Mouse (Mus musculus): Measurements from ENCODE around the gene Klc1. TPM values are rescaled to one million over a fixed set of nuclear protein-coding genes. Genes with fewer than 3 reads are reported as not detected.

Klc1 gene
- total RNA-seq, 2 experiments from 2014 or later, result 901 to 907 TPM

DNA sequence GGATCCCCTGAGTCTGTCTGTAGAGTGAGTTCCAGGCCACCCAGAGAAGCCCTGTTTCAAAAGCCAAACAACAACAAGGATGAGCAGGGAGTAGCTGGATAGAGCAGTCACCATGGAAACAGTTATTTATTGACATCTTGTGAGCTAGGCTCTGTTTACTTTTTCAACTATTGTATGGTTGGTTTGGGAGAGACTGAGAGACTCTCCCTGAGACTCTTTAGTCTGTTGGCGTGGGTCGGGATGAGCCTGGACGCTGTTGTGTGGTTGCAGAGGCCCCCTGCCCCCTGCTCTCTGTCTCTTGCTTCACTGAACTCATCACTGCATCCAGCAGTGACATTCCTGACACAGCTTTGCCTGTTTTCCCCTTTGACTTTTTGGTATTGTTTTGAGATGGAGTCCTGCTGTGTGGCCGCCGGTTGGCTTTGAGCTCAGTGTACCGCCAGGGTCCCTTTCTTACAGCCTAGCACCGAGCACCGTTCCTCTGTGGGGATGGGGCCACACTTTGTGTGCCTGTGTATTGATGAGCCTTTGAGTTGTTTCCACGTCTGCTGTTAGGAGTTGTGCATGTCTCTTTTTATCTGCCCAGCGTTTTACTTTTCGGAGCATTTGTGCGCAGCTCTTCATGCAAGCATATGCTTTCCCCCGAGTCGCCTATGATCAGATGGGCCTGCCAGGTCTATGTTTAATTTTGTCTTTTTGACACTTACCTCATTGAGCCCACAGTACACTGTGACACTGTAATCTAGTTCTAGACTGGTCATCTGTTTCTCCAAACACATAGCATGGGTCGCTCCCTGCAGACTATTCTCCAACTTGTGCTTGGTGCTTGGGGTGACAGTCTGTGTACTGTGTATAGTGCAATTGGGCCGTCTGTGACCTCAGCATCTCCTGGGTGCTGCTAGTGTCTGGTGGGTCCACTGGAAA, 7.9 kb downstream of the Klc1 start:
- DNase-seq (ENCODE audit: extremely low spot score in 1 of 2, low spot score in 2 of 2), result no peak

DNA sequence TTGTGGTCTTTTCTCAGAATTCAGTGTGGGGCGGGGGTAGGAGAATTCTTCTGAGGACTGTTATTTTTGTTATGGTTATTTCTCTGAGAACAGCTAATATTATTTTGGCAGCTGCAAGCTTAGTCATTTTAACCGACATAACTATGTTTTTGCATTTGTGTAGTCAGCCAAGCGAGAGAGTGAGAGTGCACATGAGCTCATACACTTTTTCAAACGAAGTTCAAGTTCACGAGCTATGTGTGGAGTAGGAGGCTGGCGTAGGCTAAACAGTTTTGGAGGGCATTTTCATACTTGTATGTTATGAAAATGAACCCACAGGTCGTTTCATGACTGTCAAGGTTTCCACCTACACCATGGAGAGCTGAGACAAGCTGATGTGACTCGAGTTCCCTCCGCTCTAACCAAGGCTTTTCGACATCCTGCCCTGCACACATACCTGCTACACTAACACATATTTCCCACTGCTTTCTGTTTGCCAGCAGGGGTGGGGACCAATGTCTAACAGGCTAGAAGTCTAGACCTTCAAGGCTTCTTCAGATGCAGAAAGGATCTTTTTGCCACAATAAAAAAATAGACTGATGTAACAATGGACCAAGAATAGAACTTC, 9.8 kb downstream of the Klc1 start:
- intact Hi-C loops (cut with DNase I), result no loop called here

More for the DNA sequence above, 7.9 kb downstream of the Klc1 start:
- intact Hi-C loops (cut with DNase I), result no loop called here

DNA sequence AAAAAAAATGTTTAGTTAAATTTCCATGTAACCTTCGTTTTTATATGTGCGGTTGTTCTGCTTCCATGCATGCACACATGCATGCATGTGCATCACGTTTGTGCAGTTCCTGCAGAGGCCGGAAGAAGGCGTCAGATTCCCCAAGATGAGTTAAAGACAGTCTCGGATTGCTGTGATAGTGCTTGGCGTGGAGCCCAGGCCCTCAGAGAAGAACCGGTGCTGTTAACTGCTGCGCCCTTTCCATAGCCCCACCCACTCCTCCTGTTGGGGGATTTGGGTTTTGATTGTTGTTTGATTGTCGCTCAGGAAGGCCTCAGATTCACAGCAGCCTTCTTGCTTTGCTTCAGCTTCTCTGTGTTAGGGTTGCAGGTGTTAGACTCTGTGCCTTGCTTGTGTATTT, 10.7 kb downstream of the Klc1 start:
- peak in 1 of 2 experiments; percentile 89 for DNase-seq (ENCODE audit: extremely low spot score in 1 of 2, low spot score in 2 of 2)
- intact Hi-C loops (cut with DNase I), result no loop called here

More for the DNA sequence above, 9.8 kb downstream of the Klc1 start:
- DNase-seq (ENCODE audit: extremely low spot score in 1 of 2, low spot score in 2 of 2), result no peak

DNA sequence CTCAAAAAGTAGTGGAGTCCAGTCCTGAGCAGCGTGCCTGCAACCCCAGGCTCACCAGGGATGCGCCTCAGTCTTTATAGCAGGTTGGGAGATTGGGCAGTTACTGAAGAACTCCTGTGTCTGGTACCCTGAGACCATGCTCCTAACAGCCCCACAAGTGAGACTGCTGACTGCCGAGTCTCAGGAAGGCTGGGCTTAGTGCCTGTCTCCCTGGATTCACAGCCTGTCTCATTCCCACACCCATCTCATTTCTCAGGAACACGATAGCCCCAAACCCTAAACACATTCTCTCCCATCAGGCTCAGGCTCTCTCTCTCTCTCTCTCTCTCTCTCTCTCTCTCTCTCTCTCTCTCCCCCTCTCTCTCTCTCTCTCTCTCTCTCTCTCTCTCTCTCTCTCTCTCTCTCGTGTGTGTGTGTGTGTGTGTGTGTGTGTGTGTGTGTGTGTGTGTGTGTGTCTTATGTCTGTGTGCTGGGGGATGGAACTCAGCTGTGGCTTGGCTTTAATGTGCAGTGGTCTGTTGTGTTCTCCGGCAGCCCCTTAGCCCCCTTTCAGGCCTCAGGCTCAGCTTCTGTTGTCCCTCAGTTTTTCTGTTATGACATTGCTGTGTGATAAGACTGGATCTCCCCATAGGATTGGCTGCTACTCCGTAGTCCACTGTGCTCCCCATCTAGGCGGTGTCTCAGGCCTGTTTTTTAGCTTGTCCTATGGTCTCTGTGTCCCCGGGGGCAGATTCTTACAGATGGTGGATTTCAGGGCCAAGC, 11.3 kb downstream of the Klc1 start:
- intact Hi-C loops (cut with DNase I), result no loop called here
- no peak for DNase-seq (ENCODE audit: extremely low spot score in 1 of 2, low spot score in 2 of 2)

DNA sequence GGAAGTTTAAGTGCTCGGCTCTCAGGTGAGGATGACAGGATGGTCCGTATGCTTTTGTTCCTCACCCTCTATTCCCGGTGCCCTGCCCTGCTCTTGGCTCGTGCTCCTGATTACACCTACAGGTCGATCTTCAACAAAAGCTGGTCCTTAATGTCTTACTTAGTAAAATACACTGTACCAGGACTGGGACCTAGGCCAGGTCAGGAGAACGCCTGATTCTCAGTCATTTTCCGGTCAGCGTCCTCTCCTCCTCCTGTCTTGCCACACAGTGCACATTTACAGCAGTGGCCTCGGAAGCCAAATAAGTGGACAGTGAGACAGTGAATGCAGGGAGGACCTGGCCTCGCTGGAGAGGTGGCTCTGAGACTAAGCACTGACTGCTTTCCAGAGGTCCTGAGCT, 12.0 kb downstream of the Klc1 start:
- intact Hi-C loops (cut with DNase I), result no loop called here
- DNase-seq (ENCODE audit: extremely low spot score in 1 of 2, low spot score in 2 of 2), result no peak

DNA sequence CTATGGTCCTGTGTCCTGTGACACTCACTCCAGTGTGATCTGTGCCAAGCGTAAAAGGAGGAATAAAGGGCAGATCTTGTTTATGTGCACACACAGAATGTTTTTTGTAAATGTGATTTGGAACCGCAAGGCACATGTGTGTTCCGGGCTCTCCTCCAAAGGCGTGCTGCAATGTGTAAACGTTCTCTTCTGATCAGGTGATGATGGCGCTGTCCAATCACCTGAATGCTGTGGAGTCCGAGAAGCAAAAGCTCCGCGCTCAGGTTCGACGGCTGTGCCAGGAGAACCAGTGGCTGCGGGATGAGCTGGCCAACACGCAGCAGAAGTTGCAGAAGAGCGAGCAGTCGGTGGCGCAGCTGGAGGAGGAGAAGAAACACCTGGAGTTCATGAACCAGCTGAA, 15.5 kb downstream of the Klc1 start:
- intact Hi-C loops (cut with DNase I), result no loop called here
- no peak for DNase-seq (ENCODE audit: extremely low spot score in 1 of 2, low spot score in 2 of 2)

DNA sequence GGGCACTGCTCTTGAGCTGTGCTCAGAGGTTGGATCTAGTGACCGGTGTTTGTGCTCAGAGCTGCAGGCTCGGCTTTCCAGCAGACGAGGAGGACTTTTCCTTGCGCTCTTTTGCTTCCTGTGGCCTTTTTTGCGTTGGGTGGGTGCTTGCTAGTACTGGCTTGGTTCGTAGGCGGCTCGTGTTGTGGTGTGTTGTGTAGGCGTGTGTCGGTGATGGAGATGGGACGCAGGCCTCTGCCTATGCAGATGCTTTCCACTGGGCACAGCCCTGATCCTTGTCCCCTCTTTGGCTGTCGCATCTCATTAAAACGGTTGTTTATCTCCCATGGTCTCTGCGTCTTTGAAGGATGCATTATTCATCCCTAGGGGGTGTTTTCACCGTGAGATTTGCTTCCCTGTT, 16.2 kb downstream of the Klc1 start:
- DNase-seq (ENCODE audit: extremely low spot score in 1 of 2, low spot score in 2 of 2), result no peak
- intact Hi-C loops (cut with DNase I), result no loop called here

DNA sequence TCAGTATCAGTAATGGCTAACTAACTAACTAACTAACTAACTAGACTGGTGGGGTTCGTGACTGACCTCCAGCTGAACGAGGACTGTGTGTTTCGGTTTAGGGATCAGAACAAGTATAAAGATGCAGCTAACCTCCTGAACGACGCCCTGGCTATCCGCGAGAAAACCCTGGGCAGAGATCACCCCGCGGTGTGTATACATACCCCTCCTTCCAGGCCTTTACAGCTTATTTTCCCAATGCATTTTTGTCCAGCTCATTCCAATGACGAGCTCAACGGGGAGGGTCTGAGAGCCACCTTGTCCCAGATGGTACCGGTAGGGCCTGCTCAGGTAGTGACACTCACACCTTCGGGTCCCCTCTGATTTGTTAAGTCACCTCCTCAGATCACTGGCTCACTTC, 19.3 kb downstream of the Klc1 start:
- no peak for DNase-seq (ENCODE audit: extremely low spot score in 1 of 2, low spot score in 2 of 2)
- intact Hi-C loops (cut with DNase I), result no loop called here

DNA sequence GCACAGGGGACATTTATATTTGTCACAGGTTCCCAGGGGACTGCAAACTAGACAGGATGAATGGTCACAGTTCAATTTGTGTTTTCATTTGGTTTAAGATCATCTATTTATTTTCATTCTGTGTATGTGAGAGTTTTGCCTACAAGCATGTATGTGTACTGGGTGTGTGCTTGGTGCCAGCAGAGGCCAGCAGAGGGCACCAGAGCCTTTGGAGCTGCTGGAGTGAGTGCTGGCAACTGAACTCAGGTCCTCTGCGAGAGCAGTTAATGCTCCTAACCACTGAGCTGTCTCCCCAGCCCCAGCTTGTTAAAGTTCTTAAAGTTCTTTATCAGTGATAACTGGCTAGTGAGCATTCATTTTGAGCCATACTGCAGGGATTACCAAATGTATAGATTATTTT, 20.9 kb downstream of the Klc1 start:
- intact Hi-C loops (cut with DNase I), result no loop called here
- no peak for DNase-seq (ENCODE audit: extremely low spot score in 1 of 2, low spot score in 2 of 2)

DNA sequence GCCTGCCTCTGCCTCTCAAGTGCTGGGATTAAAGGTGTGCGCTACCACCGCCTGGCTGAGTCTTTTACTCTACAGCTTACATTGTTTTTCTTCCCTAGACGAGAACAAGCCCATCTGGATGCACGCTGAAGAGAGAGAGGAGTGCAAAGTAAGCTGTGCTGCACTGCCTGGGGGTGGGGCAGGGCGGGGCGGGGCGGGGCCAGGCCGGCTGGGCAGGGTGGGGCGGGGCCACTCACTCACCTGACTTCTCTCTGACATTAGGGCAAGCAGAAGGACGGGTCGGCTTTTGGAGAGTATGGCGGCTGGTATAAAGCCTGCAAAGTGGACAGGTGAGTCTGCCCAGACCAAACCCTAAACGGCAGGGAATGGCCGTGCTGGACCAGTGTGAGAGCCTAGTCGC, 26.5 kb downstream of the Klc1 start:
- DNase-seq (ENCODE audit: extremely low spot score in 1 of 2, low spot score in 2 of 2), result no peak
- intact Hi-C loops (cut with DNase I), result no loop called here

DNA sequence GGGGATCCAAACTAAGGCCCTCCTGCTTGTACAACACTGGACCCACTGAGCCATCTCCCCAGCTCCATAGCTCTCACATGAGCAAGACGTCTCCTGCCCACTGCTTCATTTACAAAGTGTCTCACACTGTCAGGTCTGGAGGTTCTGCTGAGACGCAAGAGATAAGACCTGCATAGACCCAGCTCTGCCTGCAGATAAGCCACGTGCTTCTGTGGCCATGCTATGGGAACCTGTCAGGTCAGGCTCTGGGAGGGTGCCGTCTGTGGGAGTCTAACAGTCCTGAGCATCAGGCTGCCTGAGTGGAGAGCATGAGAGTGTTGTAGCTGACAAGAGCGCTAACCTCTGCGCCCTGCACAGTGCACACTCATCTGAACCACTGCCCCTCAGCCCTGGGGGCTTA, 28.4 kb downstream of the Klc1 start:
- intact Hi-C loops (cut with DNase I), result no loop called here
- no peak for DNase-seq (ENCODE audit: extremely low spot score in 1 of 2, low spot score in 2 of 2)

DNA sequence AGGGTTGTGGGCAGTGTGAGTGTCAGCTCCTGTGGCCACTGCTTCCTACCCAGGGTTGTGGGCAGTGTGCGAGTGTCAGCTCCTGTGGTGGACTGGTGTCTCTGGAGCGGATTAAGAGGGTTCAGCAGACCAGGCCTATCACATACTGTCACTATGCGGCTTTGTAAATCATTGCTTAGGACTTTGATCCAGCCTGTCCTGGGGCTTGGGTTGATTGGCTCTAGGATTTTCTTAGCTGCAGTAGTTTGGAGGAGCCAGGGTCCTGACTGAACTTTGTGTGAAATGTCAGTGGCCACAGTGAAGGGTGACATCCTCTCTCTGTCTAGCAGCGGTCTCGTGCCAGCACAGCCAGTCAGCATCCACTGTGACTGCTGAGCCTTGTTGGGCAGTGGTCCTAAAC, 31.4 kb downstream of the Klc1 start:
- intact Hi-C loops (cut with DNase I), result no loop called here
- no peak for DNase-seq (ENCODE audit: extremely low spot score in 1 of 2, low spot score in 2 of 2)

DNA sequence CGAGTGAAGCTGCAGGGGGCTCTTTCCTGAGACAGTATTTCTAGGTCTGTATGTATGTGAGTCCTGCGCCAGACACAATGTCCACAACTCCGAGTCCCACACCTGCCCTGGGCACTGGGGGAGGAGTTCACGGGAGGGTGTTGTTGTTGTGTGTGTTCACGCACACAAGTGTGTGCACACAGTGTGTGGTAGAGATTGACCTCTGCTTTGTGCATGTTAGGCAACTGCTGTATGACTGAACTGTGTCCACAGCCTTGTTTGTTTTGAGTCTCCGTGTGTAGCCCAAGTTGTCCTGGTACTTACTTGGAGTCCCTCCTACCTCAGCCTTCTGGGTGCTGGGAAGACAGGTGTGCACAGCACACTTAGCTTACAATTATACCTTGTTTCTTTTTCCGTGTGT, 32.0 kb downstream of the Klc1 start:
- no peak for DNase-seq (ENCODE audit: extremely low spot score in 1 of 2, low spot score in 2 of 2)
- intact Hi-C loops (cut with DNase I), result no loop called here

DNA sequence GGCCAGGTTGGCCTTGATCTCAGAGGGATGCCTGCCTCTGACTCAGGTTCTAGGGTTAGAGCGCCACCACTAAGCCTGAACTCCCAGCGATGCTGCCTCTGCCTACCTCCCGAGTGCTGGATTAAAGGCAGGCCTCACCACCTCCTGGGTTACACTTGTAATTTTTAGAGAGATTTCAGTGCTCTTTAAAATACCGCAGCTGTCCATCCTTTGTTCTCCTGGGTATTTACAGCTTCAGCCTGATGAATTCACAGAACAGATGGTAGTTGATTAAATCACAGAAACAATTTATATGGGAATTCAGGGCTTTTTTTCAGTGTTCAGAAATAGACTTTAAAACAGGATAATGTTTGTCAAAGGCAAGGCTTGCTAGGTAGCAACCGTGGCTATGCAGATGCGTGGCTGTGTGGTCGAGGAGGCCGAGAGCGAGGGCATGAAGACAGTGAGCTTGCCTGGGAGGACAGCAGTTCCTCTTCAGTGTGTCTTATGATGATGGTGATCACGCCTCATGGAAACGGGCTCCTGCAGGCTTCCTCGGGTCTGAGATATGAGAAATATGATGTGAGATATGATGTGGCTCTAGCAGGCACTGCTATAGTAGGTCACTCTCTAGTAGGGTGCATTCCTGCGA, 32.9 kb downstream of the Klc1 start:
- no peak for DNase-seq (ENCODE audit: extremely low spot score in 1 of 2, low spot score in 2 of 2)
- intact Hi-C loops (cut with DNase I), result no loop called here

DNA sequence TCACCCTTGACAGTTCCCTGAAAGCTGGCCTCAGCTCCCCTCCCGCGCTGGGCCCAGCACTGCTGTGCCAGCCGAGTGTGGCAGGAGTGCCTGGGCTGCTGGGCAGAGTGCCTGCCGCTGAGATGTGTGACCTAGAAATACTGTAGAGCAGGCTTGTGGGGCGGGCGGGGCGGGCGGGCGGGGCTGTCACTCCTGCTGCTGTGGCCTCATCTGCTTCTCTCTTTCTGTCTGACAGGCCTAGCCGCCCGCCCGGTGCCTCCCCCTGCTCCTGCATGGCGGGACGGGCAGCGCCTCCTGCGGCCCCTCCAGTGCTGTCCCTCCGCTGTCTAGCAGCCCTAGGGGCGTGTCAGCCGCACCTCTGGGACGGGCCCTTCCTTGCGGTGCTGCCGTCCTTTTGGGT, 35.5 kb downstream of the Klc1 start:
- intact Hi-C loops (cut with DNase I), result no loop called here
- DNase-seq (ENCODE audit: extremely low spot score in 1 of 2, low spot score in 2 of 2), result no peak

DNA sequence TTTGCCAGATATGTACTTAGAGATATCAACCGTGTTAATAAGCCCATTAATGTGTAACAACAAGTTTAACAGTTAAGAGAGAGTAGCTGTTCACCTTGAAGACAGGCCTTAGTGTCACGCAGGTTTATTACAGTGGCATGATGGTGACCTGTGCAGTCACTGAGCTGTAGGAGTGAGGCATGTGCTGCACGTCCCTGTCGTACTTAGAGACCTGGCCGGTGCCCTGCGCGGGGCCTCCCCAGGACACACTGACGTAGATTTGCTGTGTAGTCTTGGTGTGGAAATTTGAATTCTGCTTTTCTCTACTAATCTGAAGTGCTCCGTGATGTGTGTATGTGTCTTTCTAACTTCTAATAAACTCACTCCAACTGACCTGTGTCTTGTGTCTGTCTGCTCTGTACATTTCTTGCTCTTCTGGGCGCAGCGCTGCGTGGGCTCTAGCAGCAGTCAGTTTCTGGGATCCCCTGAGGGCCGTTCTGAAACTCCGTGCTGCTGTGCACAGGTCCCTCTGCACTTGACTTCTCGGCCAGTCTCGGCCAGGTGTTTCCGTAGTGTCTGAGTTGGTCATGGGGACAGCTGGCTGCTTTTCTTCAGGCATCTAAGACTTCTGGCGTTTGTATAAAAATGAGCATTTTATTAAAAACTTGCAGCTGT, 36.0 kb downstream of the Klc1 start:
- no peak for DNase-seq (ENCODE audit: extremely low spot score in 1 of 2, low spot score in 2 of 2)
- intact Hi-C loops (cut with DNase I), result no loop called here

DNA sequence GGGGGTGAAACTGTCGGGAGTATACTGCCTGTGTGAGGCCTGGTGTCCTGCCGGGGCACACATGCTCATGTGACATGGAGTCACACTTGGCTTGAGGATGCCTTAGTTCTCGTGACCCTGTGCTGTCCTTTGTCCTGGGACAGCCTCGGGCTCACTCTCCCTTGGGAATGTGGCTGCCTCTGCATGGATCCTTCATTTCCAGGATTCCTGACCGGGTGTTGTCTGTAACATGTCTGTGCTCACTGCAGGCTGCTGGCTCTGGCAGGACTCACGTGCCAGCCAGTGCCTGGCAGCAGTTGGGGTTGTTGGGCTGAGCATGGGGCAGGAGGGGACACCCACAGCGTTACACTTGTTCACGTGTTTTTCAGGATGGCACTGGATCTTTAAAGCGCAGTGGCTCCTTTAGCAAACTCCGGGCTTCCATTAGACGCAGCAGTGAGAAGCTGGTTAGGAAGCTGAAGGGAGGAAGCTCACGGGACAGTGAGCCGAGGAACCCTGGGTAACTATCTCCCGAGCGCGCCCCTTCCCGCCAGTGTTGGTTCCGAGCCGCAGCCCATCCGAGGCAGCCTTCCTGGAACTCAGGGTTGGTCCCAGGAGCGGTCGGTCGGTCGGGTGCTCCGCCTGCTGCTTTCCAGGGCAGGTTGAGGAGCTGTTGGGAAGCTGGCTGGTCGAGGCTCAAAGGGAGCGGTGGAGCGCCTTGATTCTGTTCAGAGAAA, 36.7 kb downstream of the Klc1 start:
- intact Hi-C loops (cut with DNase I), result no loop called here
- DNase-seq (ENCODE audit: extremely low spot score in 1 of 2, low spot score in 2 of 2), result peak in 1 of 2 experiments; percentile 63

DNA sequence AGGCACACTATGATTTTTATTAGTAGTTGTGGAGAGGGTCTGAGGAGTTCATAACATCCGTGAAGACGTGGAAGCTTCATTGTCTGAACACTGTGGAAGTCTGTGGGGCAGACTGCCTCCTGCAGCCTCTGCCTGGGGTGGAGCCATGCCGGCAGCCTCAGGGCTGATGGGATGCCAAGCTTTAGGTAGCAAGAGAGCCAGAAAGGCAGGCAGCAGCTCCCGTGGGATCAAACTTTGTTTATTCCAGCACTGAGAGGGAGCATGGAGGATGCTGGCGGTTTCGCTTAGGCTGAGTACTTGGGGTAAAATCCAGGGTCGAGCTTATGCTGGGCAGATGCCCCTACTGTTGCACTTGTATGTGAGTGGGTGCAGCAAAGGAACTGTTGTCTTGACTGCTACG, 38.6 kb downstream of the Klc1 start:
- intact Hi-C loops (cut with DNase I), result no loop called here
- no peak for DNase-seq (ENCODE audit: extremely low spot score in 1 of 2, low spot score in 2 of 2)

All from left cerebral cortex, postnatal 10 days (tissue).